ENCODE assay signal across 21 mouse cellular contexts in the genomic region with DNA sequence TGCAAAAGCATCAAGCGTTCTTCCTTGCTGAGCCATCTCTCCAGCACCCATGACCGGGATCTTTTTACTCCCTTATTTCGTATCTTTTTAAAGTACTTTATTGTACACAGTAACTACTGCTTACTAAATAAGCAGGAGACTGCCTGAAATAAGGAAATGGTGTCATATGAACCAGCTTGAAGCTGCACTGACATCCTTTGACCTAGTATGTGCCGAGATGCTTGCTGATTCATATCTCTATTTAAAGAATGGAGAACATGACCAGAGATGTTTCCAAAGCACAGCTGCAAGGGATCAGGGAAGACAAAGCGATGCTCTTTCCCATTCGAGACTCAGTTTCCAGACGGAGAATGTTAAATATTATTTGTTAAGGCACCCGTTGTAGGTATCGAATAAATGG. TPM values are rescaled to one million over a fixed set of nuclear protein-coding genes. Genes with fewer than 3 reads are reported as not detected.
DNase-seq lines count a peak whose midpoint lies in the region; ATAC-seq and TF ChIP-seq lines count a peak whose summit lies in the region.
"Had no signal": no experiment of that assay in that cellular context is flagged by ENCODE, and none has a peak within 500 bp of the region (broad histone marks: within the 10 kb centered on the region; RNA-seq: fewer than 3 reads in every experiment).

No protein-coding gene starts in this region.

- no peak for TF ChIP-seq CTCF in bone marrow, adult 2 months (IDR thresholded peaks at IDR 0.05; ENCODE audit: control insufficient read depth, insufficient read depth, low read length)

- TF ChIP-seq POLR2A in bone marrow, adult 2 months (IDR thresholded peaks at IDR 0.05; ENCODE audit: borderline replicate concordance, control insufficient read depth, low read depth, low read length), result no peak

- H3K27me3 ChIP-seq in heart, embryonic 10.5 days (ENCODE audit: insufficient read depth, poor library complexity, severe bottlenecking), result no peaks in the 10 kb centered on the region
- no peaks in the 10 kb centered on the region for H3K27me3 ChIP-seq in hindbrain, embryonic 14.5 days (ENCODE audit: control insufficient read depth, insufficient read depth, low read length)
- H3K27me3 ChIP-seq: embryonic facial prominence, embryonic 12.5 days; forebrain, embryonic 15.5 days; hindbrain, embryonic 13.5 days had no signal

- ATAC-seq in granulocyte monocyte progenitor cell, adult 5-6 weeks (replicated peaks; ENCODE audit: poor library complexity, severe bottlenecking), result peak; percentile 21
- ATAC-seq in monocyte, adult 5-6 weeks (replicated peaks; ENCODE audit: insufficient number of reproducible peaks, low FRiP score, low TSS enrichment, poor library complexity, severe bottlenecking), result peak; percentile 87
- no peak for ATAC-seq in hindbrain, embryonic 14.5 days (ENCODE audit: low FRiP score)
- ATAC-seq: forebrain, embryonic 15.5 days had no signal

- DNase-seq in heart, embryonic 10.5 days (ENCODE audit: low spot score), result peak; percentile 28
- no peak for DNase-seq in heart, postnatal 4 days
- DNase-seq in adrenal gland, adult 18-20 months (ENCODE audit: low spot score in 2 of 2), result no peak
- DNase-seq in hindbrain, embryonic 14.5 days (ENCODE audit: low spot score), result no peak
- DNase-seq: adrenal gland, postnatal 14 days; cerebellum, adult 11 months; cerebellum, adult 8-10 months; cerebellum, postnatal 14 days; gastrocnemius, postnatal 10 days; heart, postnatal 10 days had no signal

- 92% methylated on average over 9 of the region's 9 CpGs for WGBS in heart, embryonic 10.5 days
- WGBS in bone marrow, adult 2 months, result 80% methylated on average over 9 of the region's 9 CpGs
- WGBS in hindbrain, embryonic 14.5 days, result 96% methylated on average over 9 of the region's 9 CpGs

- H3K4me2 ChIP-seq in hindbrain, embryonic 14.5 days (replicated peaks), result no peak overlapping the region
- H3K4me2 ChIP-seq: embryonic facial prominence, embryonic 12.5 days; forebrain, embryonic 15.5 days; hindbrain, embryonic 13.5 days had no signal

- H3K4me3 ChIP-seq in heart, embryonic 10.5 days, result no peak overlapping the region
- H3K4me3 ChIP-seq in bone marrow, adult 2 months (replicated peaks; ENCODE audit: control insufficient read depth, low read depth, low read length), result no peak overlapping the region
- no peak overlapping the region for H3K4me3 ChIP-seq in hindbrain, embryonic 14.5 days (replicated peaks; ENCODE audit: low read length)
- H3K4me3 ChIP-seq: embryonic facial prominence, embryonic 12.5 days; forebrain, embryonic 15.5 days; hindbrain, embryonic 13.5 days had no signal

- no peaks in the 10 kb centered on the region for H3K4me1 ChIP-seq in heart, embryonic 10.5 days
- H3K4me1 ChIP-seq in bone marrow, adult 2 months (ENCODE audit: control insufficient read depth, insufficient read depth, low read length), result peaks cover 4% of the 10 kb centered on the region
- H3K4me1 ChIP-seq in hindbrain, embryonic 14.5 days (replicated peaks; ENCODE audit: control insufficient read depth, insufficient read depth, low read length), result no peaks in the 10 kb centered on the region
- H3K4me1 ChIP-seq: embryonic facial prominence, embryonic 12.5 days; forebrain, embryonic 15.5 days; hindbrain, embryonic 13.5 days had no signal

- H3K9ac ChIP-seq in hindbrain, embryonic 14.5 days, result no peak overlapping the region
- H3K9ac ChIP-seq: embryonic facial prominence, embryonic 12.5 days; forebrain, embryonic 15.5 days; hindbrain, embryonic 13.5 days had no signal

- H3K9me3 ChIP-seq in heart, embryonic 10.5 days, result no peaks in the 10 kb centered on the region
- no peaks in the 10 kb centered on the region for H3K9me3 ChIP-seq in hindbrain, embryonic 14.5 days (ENCODE audit: control insufficient read depth, low read length)
- H3K9me3 ChIP-seq: embryonic facial prominence, embryonic 12.5 days; forebrain, embryonic 15.5 days; hindbrain, embryonic 13.5 days had no signal

- H3K36me3 ChIP-seq in heart, embryonic 10.5 days, result no peaks in the 10 kb centered on the region
- H3K36me3 ChIP-seq in hindbrain, embryonic 14.5 days (replicated peaks; ENCODE audit: control insufficient read depth, insufficient read depth), result no peaks in the 10 kb centered on the region
- H3K36me3 ChIP-seq: embryonic facial prominence, embryonic 12.5 days; forebrain, embryonic 15.5 days; hindbrain, embryonic 13.5 days had no signal

- no peak overlapping the region for H3K27ac ChIP-seq in heart, embryonic 10.5 days
- peak overlapping the region; percentile 28; the same call in 1 of the 2 replicates for H3K27ac ChIP-seq in bone marrow, adult 2 months (ENCODE audit: control insufficient read depth, insufficient read depth, low read depth, low read length, poor library complexity)
- no peak overlapping the region for H3K27ac ChIP-seq in hindbrain, embryonic 14.5 days
- H3K27ac ChIP-seq: embryonic facial prominence, embryonic 12.5 days; forebrain, embryonic 15.5 days; hindbrain, embryonic 13.5 days had no signal

RNA-seq across cellular contexts. Expression of a gene that starts 33.4 kb away (rescaled TPM):
- 25.5 and 30.8 TPM in 2 replicates for polyA plus RNA-seq in heart, embryonic 10.5 days (2016; fragmentation: Nextera tagmentation; extraction: Ambion mirVana)
- 10 to 100 TPM; 17.9 to 18.3 TPM for total RNA-seq in heart, postnatal 4 days (2021)
- polyA plus RNA-seq in bone marrow, adult 2 months (2011; ENCODE audit: insufficient read depth, insufficient read length, low replicate concordance, missing spikeins), result 67.5 and 169 TPM in 2 replicates
- total RNA-seq in granulocyte monocyte progenitor cell, adult 5-6 weeks (2014; fragmentation: Nextera tagmentation), result 450 and 461 TPM in 2 replicates
- 316 and 346 TPM in 2 replicates for total RNA-seq in granulocyte monocyte progenitor cell, adult 5-6 weeks (2017)
- 842 to 930 TPM (median 888 TPM) in 3 replicates for total RNA-seq in monocyte, adult 5-6 weeks (2017)
- total RNA-seq in adrenal gland, adult 18-20 months (2021), result 10 to 100 TPM; 14.8 to 26.2 TPM
- polyA plus RNA-seq in hindbrain, embryonic 14.5 days (2014; fragmentation: Nextera tagmentation; extraction: Ambion mirVana), result 16.3 and 16.4 TPM in 2 replicates

RNA-seq across cellular contexts. Expression of a gene that starts 33.7 kb away (rescaled TPM):
- 0.13 TPM in 1 of 2 replicates, not detected in the other for polyA plus RNA-seq in heart, embryonic 10.5 days (2016; fragmentation: Nextera tagmentation; extraction: Ambion mirVana)
- not detected for total RNA-seq in heart, postnatal 4 days (2021)
- not detected in 2 replicates for polyA plus RNA-seq in bone marrow, adult 2 months (2011; ENCODE audit: insufficient read depth, insufficient read length, low replicate concordance, missing spikeins)
- not detected in 2 replicates for total RNA-seq in granulocyte monocyte progenitor cell, adult 5-6 weeks (2014; fragmentation: Nextera tagmentation)
- not detected in 2 replicates for total RNA-seq in granulocyte monocyte progenitor cell, adult 5-6 weeks (2017)
- 0.19 to 0.64 TPM (median 0.49 TPM) in 3 replicates for total RNA-seq in monocyte, adult 5-6 weeks (2017)
- total RNA-seq in adrenal gland, adult 18-20 months (2021), result not detected
- not detected in 2 replicates for polyA plus RNA-seq in hindbrain, embryonic 14.5 days (2014; fragmentation: Nextera tagmentation; extraction: Ambion mirVana)
- total RNA-seq: adrenal gland, postnatal 14 days; gastrocnemius, postnatal 10 days; gastrocnemius, postnatal 4 days; heart, postnatal 10 days; hematopoietic stem cell, adult 5-6 weeks; MEL had no signal
- polyA plus RNA-seq: C2C12; embryonic facial prominence, embryonic 12.5 days; forebrain, embryonic 15.5 days; heart, embryonic 14.5 days had no signal

Comparison
In these comparisons a context has a peak if more than half of its experiments do, and no peak if none do; other contexts are left out.
1. RNA of a gene that starts 33.4 kb away (total RNA-seq): 842 to 930 TPM in monocyte, adult 5-6 weeks and 316 to 461 TPM in granulocyte monocyte progenitor cell, adult 5-6 weeks; 14.8 to 26.2 TPM in adrenal gland, adult 18-20 months and 17.9 to 18.3 TPM in heart, postnatal 4 days; every median in the first group is over 10 times any median in the second.